Mouse (Mus musculus): ENCODE data around the gene Tbl3. TPM values are rescaled to one million over a fixed set of nuclear protein-coding genes. Genes with fewer than 3 reads are reported as not detected.
"Not testable (repeated sequence)": the region's sequence is repeated elsewhere in the genome, so short reads cannot be mapped to it uniquely, and the experiment has no call there.

Tbl3 gene
- polyA plus RNA-seq, 1 experiment = 49.6 TPM

GRCm38 (mm10) chr17:24725637-24726390 is 18.4 kb upstream of the Tbl3 start:
- TF ChIP-seq POLR2A (IDR thresholded peaks at IDR 0.05; ENCODE audit: low read depth, low read length) (no peak), CTCF (IDR thresholded peaks at IDR 0.05; ENCODE audit: extremely low read depth, insufficient read length, insufficient replicate concordance, low read depth, low read length) (no peak)
- WGBS = 67% methylated on average over 3 of the region's 3 CpGs
- Histone ChIP-seq H3K4me1 (ENCODE audit: control insufficient read depth, insufficient read depth, insufficient read length, low read length) (peaks cover 2% of the 10 kb centered on the region), H3K27ac (ENCODE audit: insufficient read depth, low read depth, low read length) (no peak overlapping the region), H3K4me3 (ENCODE audit: low read depth, low read length) (no peak overlapping the region), H3K36me3 (ENCODE audit: control insufficient read depth, insufficient read depth, low read length) (peaks cover 13% of the 10 kb centered on the region), H3K27me3 (ENCODE audit: control insufficient read depth, insufficient read depth, low read length) (no peaks in the 10 kb centered on the region)

- Histone ChIP-seq H3K4me1 (ENCODE audit: control insufficient read depth, insufficient read depth, insufficient read length, low read length) (peaks cover 2% of the 10 kb centered on the region), H3K4me3 (ENCODE audit: low read depth, low read length) (peak within 1 kb of the TSS; percentile 78), H3K27ac (ENCODE audit: insufficient read depth, low read depth, low read length) (peak within 1 kb of the TSS; percentile 75), H3K36me3 (ENCODE audit: control insufficient read depth, insufficient read depth, low read length) (peaks cover 15% of the 10 kb centered on the region), H3K27me3 (ENCODE audit: control insufficient read depth, insufficient read depth, low read length) (no peaks in the 10 kb centered on the region)
- TF ChIP-seq POLR2A (IDR thresholded peaks at IDR 0.05; ENCODE audit: low read depth, low read length) (peak; percentile 83), CTCF (IDR thresholded peaks at IDR 0.05; ENCODE audit: extremely low read depth, insufficient read length, insufficient replicate concordance, low read depth, low read length) (peak; percentile 96)
- under 1% methylated on average over 30 of the region's 30 CpGs for WGBS
These were observed 16.7 kb upstream of the Tbl3 start, which contains the start of gene Ndufb10 for GRCm38 (mm10) chr17:24724184-24724583. Gene Ndufb10 (minus strand): TSS chr17:24724478.

DNA sequence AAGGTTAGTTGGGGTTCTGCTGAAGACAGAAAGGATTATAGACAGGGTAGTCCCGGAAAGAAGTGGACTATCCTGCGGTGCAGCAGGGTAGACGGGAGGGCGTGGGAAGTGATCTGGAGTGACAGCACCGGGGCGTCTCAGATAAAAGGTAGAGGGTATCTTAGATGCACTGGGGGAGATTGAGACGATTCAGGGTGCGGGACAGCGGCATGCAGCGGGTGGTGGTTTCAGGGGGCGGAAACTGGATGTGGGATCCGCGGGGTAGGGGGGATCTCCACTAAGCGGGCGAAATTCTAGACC is 16.4 kb upstream of the Tbl3 start:
- Histone ChIP-seq H3K27ac (ENCODE audit: insufficient read depth, low read depth, low read length) (peak overlapping the region; percentile 75), H3K27me3 (ENCODE audit: control insufficient read depth, insufficient read depth, low read length) (no peaks in the 10 kb centered on the region), H3K4me3 (ENCODE audit: low read depth, low read length) (peak overlapping the region; percentile 78), H3K36me3 (ENCODE audit: control insufficient read depth, insufficient read depth, low read length) (peaks cover 15% of the 10 kb centered on the region), H3K4me1 (ENCODE audit: control insufficient read depth, insufficient read depth, insufficient read length, low read length) (peaks cover 2% of the 10 kb centered on the region)
- TF ChIP-seq CTCF (IDR thresholded peaks at IDR 0.05; ENCODE audit: extremely low read depth, insufficient read length, insufficient replicate concordance, low read depth, low read length) (no peak), POLR2A (IDR thresholded peaks at IDR 0.05; ENCODE audit: low read depth, low read length) (no peak)
- 0% methylated on average over 15 of the region's 15 CpGs for WGBS

DNA sequence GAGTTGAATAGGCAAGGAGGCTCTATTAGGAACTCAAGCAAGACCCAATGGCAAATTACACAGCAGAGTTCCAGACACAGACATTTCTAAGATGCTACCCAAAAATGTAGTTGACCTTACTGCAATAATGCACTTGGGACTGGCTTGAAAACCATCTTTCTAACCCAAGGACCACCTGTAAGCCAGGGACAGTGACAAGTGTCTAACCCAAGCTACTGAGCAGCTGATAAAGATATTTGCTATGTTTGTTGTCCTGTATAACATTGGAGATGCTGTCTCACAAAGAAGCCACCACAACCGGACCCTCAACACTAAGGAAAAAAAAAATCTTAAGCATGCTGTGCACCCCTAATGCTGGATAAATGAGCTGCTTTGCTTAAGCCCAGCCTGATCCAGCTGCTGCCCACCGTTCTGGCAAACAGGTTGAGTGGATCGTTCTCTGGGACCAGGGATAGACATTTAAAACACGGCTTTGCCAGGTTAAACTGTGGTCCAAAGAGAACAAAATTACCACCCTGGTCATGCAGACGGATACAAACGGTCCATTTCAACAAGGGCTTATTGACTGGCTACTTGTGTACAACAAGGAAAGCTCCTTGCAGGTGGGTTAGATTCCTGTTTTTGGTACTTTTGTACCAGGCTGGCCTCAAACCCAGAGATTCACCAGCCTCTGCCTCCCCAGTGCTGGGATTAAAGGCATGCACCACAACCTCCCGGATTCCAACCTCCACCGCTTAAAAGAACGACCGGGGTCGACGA is 15.8 kb upstream of the Tbl3 start:
- H3K4me3 ChIP-seq (ENCODE audit: low read depth, low read length) = peak overlapping the region; percentile 78
- peaks cover 2% of the 10 kb centered on the region for H3K4me1 ChIP-seq (ENCODE audit: control insufficient read depth, insufficient read depth, insufficient read length, low read length)
- H3K27ac ChIP-seq (ENCODE audit: insufficient read depth, low read depth, low read length) = peak overlapping the region; percentile 75; the same call in 1 of the 2 replicates
- peaks cover 15% of the 10 kb centered on the region for H3K36me3 ChIP-seq (ENCODE audit: control insufficient read depth, insufficient read depth, low read length)
- TF ChIP-seq POLR2A (IDR thresholded peaks at IDR 0.05; ENCODE audit: low read depth, low read length) (no peak), CTCF (IDR thresholded peaks at IDR 0.05; ENCODE audit: extremely low read depth, insufficient read length, insufficient replicate concordance, low read depth, low read length) (no peak)
- WGBS = under 1% methylated on average over 12 of the region's 12 CpGs
- no peaks in the 10 kb centered on the region for H3K27me3 ChIP-seq (ENCODE audit: control insufficient read depth, insufficient read depth, low read length)

- Histone ChIP-seq H3K4me1 (ENCODE audit: control insufficient read depth, insufficient read depth, insufficient read length, low read length) (peaks cover 2% of the 10 kb centered on the region), H3K27ac (ENCODE audit: insufficient read depth, low read depth, low read length) (no peak overlapping the region), H3K27me3 (ENCODE audit: control insufficient read depth, insufficient read depth, low read length) (no peaks in the 10 kb centered on the region), H3K36me3 (ENCODE audit: control insufficient read depth, insufficient read depth, low read length) (peaks cover 15% of the 10 kb centered on the region), H3K4me3 (ENCODE audit: low read depth, low read length) (no peak overlapping the region)
- WGBS = 17% methylated on average over 13 of the region's 13 CpGs
- TF ChIP-seq CTCF (IDR thresholded peaks at IDR 0.05; ENCODE audit: extremely low read depth, insufficient read length, insufficient replicate concordance, low read depth, low read length) = no peak
- TF ChIP-seq POLR2A (IDR thresholded peaks at IDR 0.05; ENCODE audit: low read depth, low read length) = no peak
These were observed 14.9 kb upstream of the Tbl3 start for GRCm38 (mm10) chr17:24722220-24722924.

GRCm38 (mm10) chr17:24721383-24721955 is 14.0 kb upstream of the Tbl3 start:
- not testable (repeated sequence) for H3K27me3 ChIP-seq (ENCODE audit: control insufficient read depth, insufficient read depth, low read length); H3K27ac ChIP-seq (ENCODE audit: insufficient read depth, low read depth, low read length); H3K4me1 ChIP-seq (ENCODE audit: control insufficient read depth, insufficient read depth, insufficient read length, low read length)
- Histone ChIP-seq H3K4me3 (ENCODE audit: low read depth, low read length) (peak overlapping the region; percentile 46), H3K36me3 (ENCODE audit: control insufficient read depth, insufficient read depth, low read length) (peaks cover 15% of the 10 kb centered on the region)
- WGBS = 20% methylated on average over 7 of the region's 7 CpGs

DNA sequence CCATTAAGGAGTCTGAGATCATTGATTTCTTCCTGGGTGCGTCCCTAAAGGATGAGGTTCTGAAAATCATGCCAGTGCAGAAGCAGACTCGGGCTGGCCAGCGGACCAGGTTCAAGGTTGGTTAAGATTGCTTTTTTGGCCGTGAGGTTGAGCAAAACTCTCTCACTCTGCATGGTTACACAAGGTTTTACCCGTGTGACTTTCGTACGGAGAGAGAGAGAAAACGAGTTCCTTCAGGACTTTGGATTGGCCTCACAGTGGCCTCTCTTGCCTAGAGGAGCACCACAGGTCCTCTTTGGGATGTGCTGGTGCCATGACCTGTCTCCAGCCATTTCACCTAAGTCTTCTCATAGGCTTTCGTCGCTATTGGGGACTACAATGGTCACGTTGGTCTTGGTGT is 13.2 kb upstream of the Tbl3 start:
- Histone ChIP-seq H3K27ac (ENCODE audit: insufficient read depth, low read depth, low read length) (peak overlapping the region; percentile 39), H3K4me3 (ENCODE audit: low read depth, low read length) (peak overlapping the region; percentile 68), H3K36me3 (ENCODE audit: control insufficient read depth, insufficient read depth, low read length) (peaks cover 15% of the 10 kb centered on the region)
- WGBS = 1% methylated on average over 11 of the region's 11 CpGs
- not testable (repeated sequence) for H3K4me1 ChIP-seq (ENCODE audit: control insufficient read depth, insufficient read depth, insufficient read length, low read length); H3K27me3 ChIP-seq (ENCODE audit: control insufficient read depth, insufficient read depth, low read length)
